Mouse (Mus musculus): ENCODE data around the gene Synj2.

- peak; percentile 81 for TF ChIP-seq CTCF (IDR thresholded peaks at IDR 0.05)
- no peak for TF ChIP-seq POLR2A (IDR thresholded peaks at IDR 0.05; ENCODE audit: insufficient read depth, low read depth, low read length)
These were observed 113.9 kb downstream of the Synj2 start for GRCm38 (mm10) chr17:6054934-6055355.

Measured in heart, adult 2 months (tissue).